ENCODE assay signal across 8 mouse cellular contexts in genomic region chr11:3386941-3387368, GRCm38 (mm10). TPM values are rescaled to one million over a fixed set of nuclear protein-coding genes. Genes with fewer than 3 reads are reported as not detected.
A peak's percentile ranks its signal among the peaks of the same experiment; 100 is the strongest.
DNase-seq lines count a peak whose midpoint lies in the region; ATAC-seq lines count a peak whose summit lies in the region.

No protein-coding gene starts in this region.

- WGBS in forebrain, embryonic 10.5 days: 32% methylated on average over 4 of the region's 4 CpGs
- 6% methylated on average over 4 of the region's 4 CpGs for WGBS in heart, embryonic 14.5 days
- 9% methylated on average over 4 of the region's 4 CpGs for WGBS in liver, embryonic 12.5 days (ENCODE audit: insufficient replicate concordance)
- WGBS in stomach, embryonic 14.5 days: 13% methylated on average over 4 of the region's 4 CpGs

- H3K9me3 ChIP-seq in forebrain, embryonic 10.5 days: peaks cover 7% of the 10 kb centered on the region; the same call in 1 of the 2 replicates
- H3K9me3 ChIP-seq in heart, embryonic 14.5 days (ENCODE audit: control insufficient read depth, low read length): no peaks in the 10 kb centered on the region
- H3K9me3 ChIP-seq in liver, embryonic 12.5 days (replicated peaks): no peaks in the 10 kb centered on the region
- no peaks in the 10 kb centered on the region for H3K9me3 ChIP-seq in stomach, embryonic 14.5 days (ENCODE audit: control insufficient read depth, low read depth, low read length)

- peaks cover 11% of the 10 kb centered on the region for H3K4me1 ChIP-seq in forebrain, embryonic 10.5 days
- H3K4me1 ChIP-seq in heart, embryonic 14.5 days (ENCODE audit: control insufficient read depth in 2 of 2, insufficient read depth in 2 of 2, low read length in 2 of 2): peaks cover 2 to 9% of the 10 kb centered on the region in 2 experiments; a peak in 3 of 4 replicates
- H3K4me1 ChIP-seq in liver, embryonic 12.5 days: peaks cover 37% of the 10 kb centered on the region
- no peaks in the 10 kb centered on the region for H3K4me1 ChIP-seq in stomach, embryonic 14.5 days (ENCODE audit: control insufficient read depth, insufficient read depth, low read length)

- peak; percentile 73 for ATAC-seq in heart, embryonic 14.5 days (ENCODE audit: insufficient number of reproducible peaks, insufficient read depth, low FRiP score, low read depth)
- ATAC-seq in liver, embryonic 12.5 days: peak; percentile 87
- peak; percentile 79; the same call in 1 of the 2 replicates for ATAC-seq in stomach, embryonic 14.5 days (ENCODE audit: insufficient number of reproducible peaks, insufficient read depth, low FRiP score, low read depth)

- peak; percentile 83 for DNase-seq in CD4-positive helper T cell, adult 2 months (ENCODE audit: low read depth, low spot score)
- DNase-seq in brain, adult 2 months (ENCODE audit: low read depth, low spot score): peak; percentile 94
- DNase-seq in forebrain, embryonic 10.5 days (ENCODE audit: extremely low spot score, low spot score): peak; percentile 71
- peak; percentile 93 for DNase-seq in kidney, postnatal 10 days
- peak; percentile 68 to 80 for DNase-seq in natural killer cell, adult 2 months (ENCODE audit: low spot score in 2 of 2)

- no peak overlapping the region for H3K27ac ChIP-seq in forebrain, embryonic 10.5 days
- H3K27ac ChIP-seq in heart, embryonic 14.5 days (replicated peaks in 1 of 2; ENCODE audit: control insufficient read depth in 1 of 2, insufficient read depth in 1 of 2, low read depth in 2 of 2, low read length in 2 of 2): 0 out of 4 replicates have a peak overlapping the region, but pooled peaks of 1 of the 2 experiments have one; percentile 44
- H3K27ac ChIP-seq in liver, embryonic 12.5 days: 0 out of 2 replicates have a peak overlapping the region, but pooled peaks have one; percentile 13
- H3K27ac ChIP-seq in stomach, embryonic 14.5 days (ENCODE audit: low read length): no peak overlapping the region

- no peak overlapping the region for H3K4me2 ChIP-seq in heart, embryonic 14.5 days (ENCODE audit: low read length)
- 0 out of 2 replicates have a peak overlapping the region, but pooled peaks have one; percentile 2 for H3K4me2 ChIP-seq in liver, embryonic 12.5 days
- H3K4me2 ChIP-seq in stomach, embryonic 14.5 days (replicated peaks; ENCODE audit: low read depth, low read length): no peak overlapping the region

- peaks cover 71% of the 10 kb centered on the region for H3K36me3 ChIP-seq in forebrain, embryonic 10.5 days (replicated peaks)
- H3K36me3 ChIP-seq in heart, embryonic 14.5 days (ENCODE audit: control insufficient read depth, insufficient read depth, low read length): peaks cover 5% of the 10 kb centered on the region; the same call in 1 of the 2 replicates
- peaks cover 50% of the 10 kb centered on the region for H3K36me3 ChIP-seq in liver, embryonic 12.5 days
- H3K36me3 ChIP-seq in stomach, embryonic 14.5 days (ENCODE audit: control insufficient read depth, insufficient read depth, low read length): peaks cover 9% of the 10 kb centered on the region

- no peak overlapping the region for H3K9ac ChIP-seq in heart, embryonic 14.5 days (ENCODE audit: low read length)
- no peak overlapping the region for H3K9ac ChIP-seq in liver, embryonic 12.5 days
- no peak overlapping the region for H3K9ac ChIP-seq in stomach, embryonic 14.5 days (replicated peaks; ENCODE audit: low read depth, low read length)

- no peaks in the 10 kb centered on the region for H3K27me3 ChIP-seq in forebrain, embryonic 10.5 days (ENCODE audit: poor library complexity, severe bottlenecking)
- no peaks in the 10 kb centered on the region for H3K27me3 ChIP-seq in heart, embryonic 14.5 days (ENCODE audit: control insufficient read depth, insufficient read depth, low read length)
- no peaks in the 10 kb centered on the region for H3K27me3 ChIP-seq in liver, embryonic 12.5 days (replicated peaks)
- H3K27me3 ChIP-seq in stomach, embryonic 14.5 days (ENCODE audit: control insufficient read depth, insufficient read depth, low read length): no peaks in the 10 kb centered on the region

- H3K4me3 ChIP-seq in forebrain, embryonic 10.5 days: no peak overlapping the region
- no peak overlapping the region for H3K4me3 ChIP-seq in heart, embryonic 14.5 days (ENCODE audit: control insufficient read depth in 1 of 2, insufficient read depth in 1 of 2, low read depth in 1 of 2, low read length in 2 of 2)
- H3K4me3 ChIP-seq in liver, embryonic 12.5 days: no peak overlapping the region
- no peak overlapping the region for H3K4me3 ChIP-seq in stomach, embryonic 14.5 days (ENCODE audit: low read depth, low read length)

RNA-seq across cellular contexts. Expression of gene Limk2, which starts 22.0 kb away (rescaled TPM):
- polyA plus RNA-seq in forebrain, embryonic 10.5 days (2016; fragmentation: Nextera tagmentation; extraction: Ambion mirVana): 42.8 and 43.1 TPM in 2 replicates
- polyA plus RNA-seq in heart, embryonic 14.5 days (2014; fragmentation: Nextera tagmentation; extraction: Ambion mirVana): 58.1 and 60.3 TPM in 2 replicates
- polyA plus RNA-seq in liver, embryonic 12.5 days (2016; fragmentation: Nextera tagmentation; extraction: Ambion mirVana): 15.0 and 16.1 TPM in 2 replicates
- polyA plus RNA-seq in stomach, embryonic 14.5 days (2014; fragmentation: Nextera tagmentation; extraction: Ambion mirVana): 90.3 and 95.8 TPM in 2 replicates

RNA-seq across cellular contexts. Expression of gene Pik3ip1, which starts 56.8 kb away (rescaled TPM):
- polyA plus RNA-seq in forebrain, embryonic 10.5 days (2016; fragmentation: Nextera tagmentation; extraction: Ambion mirVana): 5.6 and 6.2 TPM in 2 replicates
- 32.2 TPM in 2 replicates for polyA plus RNA-seq in heart, embryonic 14.5 days (2014; fragmentation: Nextera tagmentation; extraction: Ambion mirVana)
- 1.8 and 2.1 TPM in 2 replicates for polyA plus RNA-seq in liver, embryonic 12.5 days (2016; fragmentation: Nextera tagmentation; extraction: Ambion mirVana)
- polyA plus RNA-seq in stomach, embryonic 14.5 days (2014; fragmentation: Nextera tagmentation; extraction: Ambion mirVana): 11.4 and 14.1 TPM in 2 replicates
